Mouse (Mus musculus): ENCODE data around the gene Dis3l. TPM values are rescaled to one million over a fixed set of nuclear protein-coding genes. Genes with fewer than 3 reads are reported as not detected.
"Not testable (repeated sequence)": the region's sequence is repeated elsewhere in the genome, so short reads cannot be mapped to it uniquely, and the experiment has no call there.

Dis3l gene
- polyA plus RNA-seq, 1 experiment from 2014 or later: 19.7 TPM

DNA sequence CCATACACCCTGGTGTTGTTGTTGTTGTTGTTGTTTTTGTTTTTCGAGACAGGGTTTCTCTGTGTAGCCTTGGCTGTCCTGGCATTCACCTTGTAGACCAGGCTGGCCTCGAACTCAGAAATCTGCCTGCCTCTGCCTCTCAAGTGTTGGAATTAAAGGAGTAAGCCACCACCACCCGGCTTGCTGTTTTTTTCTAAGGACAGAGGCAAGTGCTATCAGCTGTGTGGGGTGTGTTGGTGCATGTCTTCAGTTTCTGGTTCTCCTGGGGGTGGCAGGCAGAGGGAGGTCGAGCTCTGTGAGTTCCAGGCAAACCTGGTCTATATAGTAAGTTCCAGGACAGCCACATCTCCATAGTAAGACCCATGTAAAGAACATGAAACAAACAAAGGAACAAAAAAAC lies 66.8 kb downstream of the Dis3l start:
- WGBS: 72% methylated on average over 4 of the region's 4 CpGs
- H3K9ac ChIP-seq: no peak overlapping the region
- H3K4me2 ChIP-seq (replicated peaks): no peak overlapping the region
- H3K27ac ChIP-seq (replicated peaks): no peak overlapping the region
- H3K36me3 ChIP-seq: no peaks in the 10 kb centered on the region
- no peak overlapping the region for H3K4me3 ChIP-seq (replicated peaks)
- ATAC-seq (ENCODE audit: insufficient number of reproducible peaks, low FRiP score, low TSS enrichment, low read depth): no peak
- H3K27me3 ChIP-seq: no peaks in the 10 kb centered on the region
- H3K4me1 ChIP-seq: no peaks in the 10 kb centered on the region
- H3K9me3 ChIP-seq (replicated peaks): no peaks in the 10 kb centered on the region

DNA sequence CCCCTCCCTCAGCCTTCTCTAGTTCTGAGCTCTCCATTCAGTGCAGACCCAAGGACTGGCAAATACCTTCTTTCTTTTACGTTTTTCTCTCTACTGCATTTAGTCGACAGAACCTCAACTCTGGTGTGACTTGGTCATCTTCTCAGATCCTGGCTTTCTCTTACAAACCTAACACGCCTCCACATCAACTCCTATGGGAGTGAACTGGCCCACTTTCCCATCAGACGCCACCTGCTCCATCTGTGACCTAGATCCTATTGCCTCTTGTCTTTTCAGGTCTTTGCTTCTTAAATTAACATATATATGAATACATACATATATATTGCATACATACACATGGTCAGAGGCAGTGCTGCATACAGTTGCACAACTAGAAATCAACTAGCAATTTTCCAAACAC lies 67.3 kb downstream of the Dis3l start:
- Histone ChIP-seq H3K4me3 (replicated peaks) (no peak overlapping the region), H3K4me1 (no peaks in the 10 kb centered on the region), H3K4me2 (replicated peaks) (no peak overlapping the region), H3K27ac (replicated peaks) (no peak overlapping the region), H3K9me3 (replicated peaks) (no peaks in the 10 kb centered on the region), H3K36me3 (no peaks in the 10 kb centered on the region), H3K27me3 (no peaks in the 10 kb centered on the region), H3K9ac (no peak overlapping the region)
- 64% methylated on average over 4 of the region's 4 CpGs for WGBS
- no peak for ATAC-seq (ENCODE audit: insufficient number of reproducible peaks, low FRiP score, low TSS enrichment, low read depth)

- WGBS: 40% methylated on average over 7 of the region's 7 CpGs
- no peak overlapping the region for H3K27ac ChIP-seq (replicated peaks)
- no peak overlapping the region for H3K9ac ChIP-seq
- ATAC-seq (ENCODE audit: insufficient number of reproducible peaks, low FRiP score, low TSS enrichment, low read depth): peak; percentile 43; the same call in 1 of the 2 replicates
- no peak overlapping the region for H3K4me3 ChIP-seq (replicated peaks)
- no peaks in the 10 kb centered on the region for H3K4me1 ChIP-seq
- no peaks in the 10 kb centered on the region for H3K36me3 ChIP-seq
- H3K27me3 ChIP-seq: no peaks in the 10 kb centered on the region
- H3K9me3 ChIP-seq (replicated peaks): no peaks in the 10 kb centered on the region
- H3K4me2 ChIP-seq (replicated peaks): no peak overlapping the region
Measured at GRCm38 (mm10) chr9:64272611-64273010, 68.5 kb downstream of the Dis3l start.

- Histone ChIP-seq H3K27me3 (no peaks in the 10 kb centered on the region), H3K4me2 (replicated peaks) (no peak overlapping the region), H3K27ac (replicated peaks) (no peak overlapping the region), H3K9me3 (replicated peaks) (no peaks in the 10 kb centered on the region), H3K4me1 (no peaks in the 10 kb centered on the region), H3K4me3 (replicated peaks) (no peak overlapping the region), H3K9ac (no peak overlapping the region), H3K36me3 (no peaks in the 10 kb centered on the region)
- 60% methylated on average over 3 of the region's 3 CpGs for WGBS
- ATAC-seq (ENCODE audit: insufficient number of reproducible peaks, low FRiP score, low TSS enrichment, low read depth): no peak
Measured at GRCm38 (mm10) chr9:64271249-64271648, 69.8 kb downstream of the Dis3l start.

GRCm38 (mm10) chr9:64268836-64269235 lies 72.3 kb downstream of the Dis3l start:
- H3K4me1 ChIP-seq; H3K4me2 ChIP-seq (replicated peaks); H3K27me3 ChIP-seq; ATAC-seq (ENCODE audit: insufficient number of reproducible peaks, low FRiP score, low TSS enrichment, low read depth); H3K36me3 ChIP-seq; H3K9ac ChIP-seq; H3K9me3 ChIP-seq (replicated peaks); H3K27ac ChIP-seq (replicated peaks); H3K4me3 ChIP-seq (replicated peaks): not testable (repeated sequence)
- 93% methylated on average over 8 of the region's 8 CpGs for WGBS

DNA sequence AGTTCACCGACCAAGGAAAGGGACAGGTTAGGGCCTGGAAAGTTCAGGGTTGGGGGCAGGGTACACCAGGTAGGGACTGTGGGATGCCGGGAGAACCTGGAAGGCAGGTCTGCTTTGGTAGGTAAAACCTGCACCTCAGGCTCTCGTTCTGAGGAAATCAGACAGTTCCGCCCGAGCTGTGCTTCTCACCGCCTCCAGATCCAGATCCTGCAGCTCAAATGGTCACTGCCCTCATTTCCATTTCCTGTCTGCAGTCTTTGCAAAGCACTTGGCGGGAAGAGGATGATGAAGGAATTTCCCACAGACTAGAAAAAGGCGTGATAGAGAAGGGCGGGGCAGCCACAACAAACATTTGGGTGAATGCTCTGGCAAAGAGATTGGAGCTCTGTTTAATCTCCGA lies 72.9 kb downstream of the Dis3l start:
- Histone ChIP-seq H3K4me3 (replicated peaks) (no peak overlapping the region), H3K4me1 (no peaks in the 10 kb centered on the region), H3K4me2 (replicated peaks) (no peak overlapping the region), H3K9ac (no peak overlapping the region), H3K36me3 (no peaks in the 10 kb centered on the region), H3K27ac (replicated peaks) (no peak overlapping the region), H3K27me3 (no peaks in the 10 kb centered on the region), H3K9me3 (replicated peaks) (no peaks in the 10 kb centered on the region)
- ATAC-seq (ENCODE audit: insufficient number of reproducible peaks, low FRiP score, low TSS enrichment, low read depth): no peak
- 81% methylated on average over 10 of the region's 10 CpGs for WGBS

- Histone ChIP-seq H3K4me1 (no peaks in the 10 kb centered on the region), H3K27me3 (no peaks in the 10 kb centered on the region), H3K9me3 (replicated peaks) (no peaks in the 10 kb centered on the region), H3K9ac (no peak overlapping the region), H3K36me3 (no peaks in the 10 kb centered on the region), H3K4me2 (replicated peaks) (no peak overlapping the region), H3K4me3 (replicated peaks) (no peak overlapping the region), H3K27ac (replicated peaks) (no peak overlapping the region)
- 90% methylated on average over 1 of the region's 1 CpGs for WGBS
- no peak for ATAC-seq (ENCODE audit: insufficient number of reproducible peaks, low FRiP score, low TSS enrichment, low read depth)
Measured at GRCm38 (mm10) chr9:64267231-64267630, 73.9 kb downstream of the Dis3l start.

GRCm38 (mm10) chr9:64264813-64265212 lies 76.3 kb downstream of the Dis3l start:
- Histone ChIP-seq H3K4me3 (replicated peaks) (no peak overlapping the region), H3K4me1 (no peaks in the 10 kb centered on the region), H3K27ac (replicated peaks) (no peak overlapping the region), H3K9ac (no peak overlapping the region), H3K4me2 (replicated peaks) (no peak overlapping the region), H3K36me3 (no peaks in the 10 kb centered on the region), H3K27me3 (no peaks in the 10 kb centered on the region), H3K9me3 (replicated peaks) (no peaks in the 10 kb centered on the region)
- no peak for ATAC-seq (ENCODE audit: insufficient number of reproducible peaks, low FRiP score, low TSS enrichment, low read depth)
- 43% methylated on average over 1 of the region's 1 CpGs for WGBS

- Histone ChIP-seq H3K27ac (replicated peaks) (no peak overlapping the region), H3K9me3 (replicated peaks) (no peaks in the 10 kb centered on the region), H3K36me3 (no peaks in the 10 kb centered on the region), H3K27me3 (no peaks in the 10 kb centered on the region), H3K4me3 (replicated peaks) (no peak overlapping the region), H3K4me2 (replicated peaks) (no peak overlapping the region), H3K4me1 (no peaks in the 10 kb centered on the region), H3K9ac (no peak overlapping the region)
- ATAC-seq (ENCODE audit: insufficient number of reproducible peaks, low FRiP score, low TSS enrichment, low read depth): no peak
- 80% methylated on average over 4 of the region's 4 CpGs for WGBS
Measured at GRCm38 (mm10) chr9:64261023-64261422, 80.1 kb downstream of the Dis3l start.

DNA sequence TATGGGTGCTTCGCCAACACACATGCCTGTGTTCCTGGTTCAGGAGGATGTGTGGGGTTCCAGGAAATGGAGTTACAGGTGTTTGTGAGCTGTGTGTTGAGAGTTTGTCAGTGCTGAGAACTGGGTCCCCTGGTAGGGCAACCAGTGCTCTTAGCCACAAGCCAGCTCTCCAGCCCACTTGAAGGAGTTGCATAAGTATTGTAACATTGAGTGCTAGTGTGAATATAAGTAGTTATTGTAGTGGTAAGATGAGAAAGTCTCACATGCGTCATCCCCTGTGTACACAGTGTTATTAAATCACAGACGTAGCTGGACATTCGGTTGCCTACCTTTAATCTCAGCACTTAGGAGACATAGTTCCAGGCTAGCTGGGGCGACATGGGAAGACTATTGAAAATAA lies 81.2 kb downstream of the Dis3l start:
- no peak for ATAC-seq (ENCODE audit: insufficient number of reproducible peaks, low FRiP score, low TSS enrichment, low read depth)
- Histone ChIP-seq H3K36me3 (no peaks in the 10 kb centered on the region), H3K4me3 (replicated peaks) (no peak overlapping the region), H3K9me3 (replicated peaks) (no peaks in the 10 kb centered on the region), H3K27ac (replicated peaks) (no peak overlapping the region), H3K4me2 (replicated peaks) (no peak overlapping the region), H3K9ac (no peak overlapping the region), H3K27me3 (no peaks in the 10 kb centered on the region), H3K4me1 (no peaks in the 10 kb centered on the region)
- WGBS: 88% methylated on average over 5 of the region's 5 CpGs

Data from embryonic facial prominence, embryonic 15.5 days (tissue).